Comparison of ENCODE assay signal across 8 mouse cellular contexts in the genomic region with DNA sequence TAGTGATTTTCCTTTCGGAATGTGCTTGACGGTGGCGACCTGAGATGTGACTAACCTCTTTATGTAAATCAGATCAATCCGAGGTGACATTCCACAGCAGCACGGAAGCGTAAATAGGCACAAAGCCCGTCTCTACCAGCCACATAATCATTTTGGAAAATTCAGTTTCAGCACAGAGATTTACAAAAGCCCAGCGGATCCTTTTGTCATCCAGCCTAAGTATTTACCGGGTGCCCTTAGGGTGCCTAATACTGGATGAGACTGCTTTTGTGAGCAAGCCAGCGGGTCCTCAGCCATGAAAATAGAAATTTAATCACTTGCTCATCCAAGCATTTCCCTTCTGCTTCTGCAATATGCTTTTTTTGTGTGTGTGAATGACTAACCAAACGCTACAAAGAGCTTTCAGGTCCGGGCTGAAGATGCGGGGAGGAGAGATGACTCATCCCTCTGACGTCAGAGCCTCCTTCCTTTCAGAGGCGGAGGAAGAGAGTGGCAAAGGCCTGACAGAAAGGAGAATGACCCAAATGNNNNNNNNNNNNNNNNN.
A peak's percentile ranks its signal among the peaks of the same experiment; 100 is the strongest.
DNase-seq lines count a peak whose midpoint lies in the region; ATAC-seq and TF ChIP-seq lines count a peak whose summit lies in the region.

No protein-coding gene starts in this region.

- peak overlapping the region; percentile 79 for H3K4me2 ChIP-seq in heart, embryonic 16.5 days (ENCODE audit: low read depth, low read length)
- H3K4me2 ChIP-seq in liver, embryonic 14.5 days (ENCODE audit: low read depth): peak overlapping the region; percentile 16
- H3K4me2 ChIP-seq in neural tube, embryonic 12.5 days (replicated peaks): peak overlapping the region; percentile 54

- WGBS in heart, embryonic 16.5 days: 5% methylated on average over 15 of the region's 15 CpGs
- WGBS in liver, embryonic 14.5 days (ENCODE audit: insufficient replicate concordance): 13% methylated on average over 15 of the region's 15 CpGs
- WGBS in neural tube, embryonic 12.5 days: 2% methylated on average over 15 of the region's 15 CpGs

- peak overlapping the region; percentile 18; the same call in 1 of the 2 replicates for H3K4me3 ChIP-seq in bone marrow macrophage, adult 2 months (ENCODE audit: insufficient read depth, low read length)
- no peak overlapping the region for H3K4me3 ChIP-seq in embryonic fibroblast, embryonic 13.5 days (ENCODE audit: insufficient read depth, low read length)
- peak overlapping the region; percentile 49 for H3K4me3 ChIP-seq in heart, embryonic 16.5 days (ENCODE audit: low read length)
- no peak overlapping the region; a peak in 1 of 4 replicates for H3K4me3 ChIP-seq in liver, embryonic 14.5 days (ENCODE audit: insufficient read depth in 1 of 2, low read depth in 2 of 2, low read length in 2 of 2)
- peak overlapping the region; percentile 29 for H3K4me3 ChIP-seq in neural tube, embryonic 12.5 days

- no peaks in the 10 kb centered on the region for H3K9me3 ChIP-seq in heart, embryonic 16.5 days (replicated peaks; ENCODE audit: control insufficient read depth, low read length)
- no peaks in the 10 kb centered on the region for H3K9me3 ChIP-seq in liver, embryonic 14.5 days (ENCODE audit: control insufficient read depth, low read length)
- no peaks in the 10 kb centered on the region for H3K9me3 ChIP-seq in neural tube, embryonic 12.5 days

- peak overlapping the region; percentile 74 for H3K27ac ChIP-seq in bone marrow macrophage, adult 2 months (ENCODE audit: insufficient read depth, low read depth, low read length)
- 0 out of 2 replicates have a peak overlapping the region, but pooled peaks have one; percentile 4 for H3K27ac ChIP-seq in embryonic fibroblast, embryonic 13.5 days (ENCODE audit: insufficient read depth, low read length)
- H3K27ac ChIP-seq in heart, embryonic 16.5 days (ENCODE audit: low read length): no peak overlapping the region
- H3K27ac ChIP-seq in liver, embryonic 14.5 days: no peak overlapping the region
- H3K27ac ChIP-seq in neural tube, embryonic 12.5 days: no peak overlapping the region

- no peaks in the 10 kb centered on the region for H3K27me3 ChIP-seq in heart, embryonic 16.5 days (ENCODE audit: control insufficient read depth, insufficient read depth, low read length)
- H3K27me3 ChIP-seq in liver, embryonic 14.5 days (ENCODE audit: control insufficient read depth, insufficient read depth, low read length): no peaks in the 10 kb centered on the region
- no peaks in the 10 kb centered on the region for H3K27me3 ChIP-seq in neural tube, embryonic 12.5 days (replicated peaks)

- TF ChIP-seq EP300 in liver, embryonic 14.5 days (IDR thresholded peaks at IDR 0.05; ENCODE audit: low read depth): no peak

- no peaks in the 10 kb centered on the region for H3K36me3 ChIP-seq in heart, embryonic 16.5 days (ENCODE audit: control insufficient read depth, insufficient read depth)
- no peaks in the 10 kb centered on the region for H3K36me3 ChIP-seq in liver, embryonic 14.5 days (replicated peaks; ENCODE audit: control insufficient read depth, insufficient read depth, low read depth)
- no peaks in the 10 kb centered on the region for H3K36me3 ChIP-seq in neural tube, embryonic 12.5 days

- DNase-seq in kidney, postnatal 25 days: peak; percentile 41 to 61
- peak in 1 of 3 experiments; percentile 24 for DNase-seq in liver, embryonic 14.5 days (ENCODE audit: low read depth in 3 of 3, low spot score in 3 of 3)
- peak; percentile 35 for DNase-seq in urinary bladder, postnatal 36 days (ENCODE audit: low spot score in 2 of 2)

- H3K9ac ChIP-seq in heart, embryonic 16.5 days (ENCODE audit: low read length): peak overlapping the region; percentile 63
- no peak overlapping the region for H3K9ac ChIP-seq in liver, embryonic 14.5 days (replicated peaks)
- H3K9ac ChIP-seq in neural tube, embryonic 12.5 days: peak overlapping the region; percentile 51

- H3K4me1 ChIP-seq in bone marrow macrophage, adult 2 months (ENCODE audit: control insufficient read depth, insufficient read depth, low read length): peaks cover 22% of the 10 kb centered on the region
- H3K4me1 ChIP-seq in embryonic fibroblast, embryonic 13.5 days (ENCODE audit: control insufficient read depth, insufficient read depth, low read length): 0 out of 2 replicates have a peak, but pooled peaks cover 2% of the 10 kb centered on the region
- H3K4me1 ChIP-seq in heart, embryonic 16.5 days (ENCODE audit: control insufficient read depth, insufficient read depth, low read length): peaks cover 4% of the 10 kb centered on the region
- H3K4me1 ChIP-seq in liver, embryonic 14.5 days (replicated peaks; ENCODE audit: control insufficient read depth in 2 of 2, insufficient read depth in 2 of 2, low read length in 1 of 2): no peaks in the 10 kb centered on the region
- H3K4me1 ChIP-seq in neural tube, embryonic 12.5 days: no peaks in the 10 kb centered on the region

- ATAC-seq in CD4-positive, CD25-positive, alpha-beta regulatory T cell, adult 4 months: peak; percentile 99
- ATAC-seq in heart, embryonic 16.5 days (replicated peaks; ENCODE audit: extremely low read depth, insufficient read depth, low FRiP score): no peak
- ATAC-seq in liver, embryonic 14.5 days (ENCODE audit: insufficient read depth): no peak
- peak; percentile 94 for ATAC-seq in neural tube, embryonic 12.5 days (ENCODE audit: low FRiP score, low read depth)

- no peak for TF ChIP-seq CTCF in bone marrow macrophage, adult 2 months (IDR thresholded peaks at IDR 0.05; ENCODE audit: low read depth, low read length)
- TF ChIP-seq CTCF in embryonic fibroblast, embryonic 13.5 days (IDR thresholded peaks at IDR 0.05; ENCODE audit: borderline replicate concordance, insufficient read depth, low read length): no peak
- TF ChIP-seq CTCF in liver, embryonic 14.5 days (IDR thresholded peaks at IDR 0.05; ENCODE audit: low read depth): no peak

- no peak for TF ChIP-seq POLR2A in bone marrow macrophage, adult 2 months (IDR thresholded peaks at IDR 0.05; ENCODE audit: borderline replicate concordance, low read depth, low read length)
- TF ChIP-seq POLR2A in embryonic fibroblast, embryonic 13.5 days (IDR thresholded peaks at IDR 0.05; ENCODE audit: low read depth, low read length): no peak

Comparison
In these comparisons a context has a peak if more than half of its experiments do, and no peak if none do; other contexts are left out.
1. ATAC-seq: peak in CD4-positive, CD25-positive, alpha-beta regulatory T cell, adult 4 months (single experiment) and neural tube, embryonic 12.5 days (single experiment); none in heart, embryonic 16.5 days (single experiment) and liver, embryonic 14.5 days (single experiment).
2. H3K27ac ChIP-seq: peak in bone marrow macrophage, adult 2 months (single experiment) and embryonic fibroblast, embryonic 13.5 days (single experiment); none in heart, embryonic 16.5 days (single experiment), liver, embryonic 14.5 days (single experiment) and neural tube, embryonic 12.5 days (single experiment).
3. H3K4me3 ChIP-seq: peak in bone marrow macrophage, adult 2 months (single experiment), heart, embryonic 16.5 days (single experiment) and neural tube, embryonic 12.5 days (single experiment); none in embryonic fibroblast, embryonic 13.5 days (single experiment) and liver, embryonic 14.5 days (0 of 2).
4. H3K4me2 ChIP-seq: peak in every context shown above with its lines; median percentile 79 in heart, embryonic 16.5 days; 54 in neural tube, embryonic 12.5 days; 16 in liver, embryonic 14.5 days.